Mouse (Mus musculus) midbrain, embryonic 13.5 days (tissue): Measurements from ENCODE around the gene Rxfp1. TPM values are rescaled to one million over a fixed set of nuclear protein-coding genes. Genes with fewer than 3 reads are reported as not detected.

ENCODE experiments used
- polyA plus RNA-seq: library from polyadenylated mRNA; unstranded; fragments of >200 nt; fragmentation: Nextera tagmentation; extraction: Ambion mirVana; gene quantifications from 2 replicates; pipeline ENCODE4 v1.2.1, GENCODE M21; 2015

The Rxfp1 gene
- polyA plus RNA-seq, 1 experiment from 2014 or later, result not detected

Other genes starting within 250 kb of the Rxfp1 start
- 6.1 and 6.2 TPM in 2 replicates for gene Fnip2, start 170.1 kb downstream of the Rxfp1 start, polyA plus RNA-seq
- gene Ppid, start 146.5 kb downstream of the Rxfp1 start, polyA plus RNA-seq, result 149 and 154 TPM in 2 replicates
- 9.9 and 10.9 TPM in 2 replicates for gene 4930579G24Rik, start 108.8 kb downstream of the Rxfp1 start, polyA plus RNA-seq
- gene Etfdh, start 108.4 kb downstream of the Rxfp1 start, polyA plus RNA-seq, result 45.1 and 49.3 TPM in 2 replicates
- gene Tmem144, start 114.9 kb upstream of the Rxfp1 start, polyA plus RNA-seq, result 1.3 TPM in 2 replicates
- 0.89 and 1.9 TPM in 2 replicates for gene Fam198b, start 146.7 kb upstream of the Rxfp1 start, polyA plus RNA-seq